Mouse (Mus musculus) heart, postnatal 36 days (tissue): ENCODE results near the gene Kdm2a. TPM values are rescaled to one million over a fixed set of nuclear protein-coding genes. Genes with fewer than 3 reads are reported as not detected.

Experiments used
- DNase-seq, 2 experiments: peaks; one replicate each; pipeline ENCODE4 v3.0.0; 2021 to 2022
- intact Hi-C: fragments of 180-260 bp; cut with DNase I; formaldehyde crosslinking; loops from one replicate; pipeline ENCODE4 v1.15.1; 2025
- total RNA-seq, 2 experiments: library from RNA; stranded (reverse); gene quantifications; 2 replicates each; pipeline ENCODE4 v1.2.3; 2021

Kdm2a gene
- total RNA-seq, 2 experiments from 2014 or later, result 39.4 to 41.1 TPM

DNA sequence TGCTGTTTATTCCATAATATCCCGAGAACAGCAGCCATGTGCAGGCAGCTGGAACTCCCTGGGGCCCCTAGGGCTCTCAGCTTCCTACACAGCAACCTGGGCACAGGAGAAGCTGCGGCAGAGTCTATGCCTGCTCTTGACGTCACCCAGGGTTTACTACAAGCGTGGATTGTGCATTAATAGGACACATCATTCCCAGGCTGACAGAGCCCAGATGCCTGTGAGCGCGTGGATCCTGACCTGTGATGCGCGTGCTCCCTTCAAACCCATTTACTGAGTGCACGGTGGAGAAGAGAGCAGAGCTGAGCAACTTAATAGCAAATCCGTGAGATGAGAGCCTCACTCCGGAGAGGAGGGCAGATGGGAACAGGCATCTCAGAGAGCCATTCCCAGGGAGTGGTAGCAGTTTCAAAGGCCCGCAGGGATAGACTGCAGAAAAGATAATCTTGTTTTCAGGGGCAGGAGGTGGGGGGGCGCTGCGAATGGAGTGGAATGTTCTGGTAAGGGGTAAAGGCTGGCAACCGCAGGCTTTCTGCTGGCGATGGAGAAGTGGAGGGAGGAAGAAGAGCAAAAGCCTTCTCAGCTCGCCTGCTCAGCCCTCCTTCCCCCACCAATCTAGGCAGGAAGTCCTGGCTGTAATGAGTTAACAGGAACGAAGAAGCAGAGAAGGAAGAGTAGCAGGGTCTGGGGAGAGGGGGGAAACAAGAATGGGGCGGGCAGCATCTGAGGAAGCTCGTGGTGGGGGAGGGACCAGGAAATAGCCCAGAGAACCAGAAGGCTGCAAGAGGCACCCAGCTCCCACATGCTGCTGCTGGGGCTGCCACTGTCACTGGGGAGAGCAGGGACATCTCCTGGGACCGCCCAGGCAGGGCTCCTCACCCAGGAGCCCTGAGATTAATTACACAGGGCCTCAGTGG lies 96.1 kb downstream of the Kdm2a start:
- intact Hi-C loops, result no loop called here
- DNase-seq, result peak; percentile 50 to 52

- intact Hi-C loops, result no loop called here
- DNase-seq, result no peak
Observed at GRCm38 (mm10) chr19:4300852-4301734, 97.0 kb downstream of the Kdm2a start.

DNA sequence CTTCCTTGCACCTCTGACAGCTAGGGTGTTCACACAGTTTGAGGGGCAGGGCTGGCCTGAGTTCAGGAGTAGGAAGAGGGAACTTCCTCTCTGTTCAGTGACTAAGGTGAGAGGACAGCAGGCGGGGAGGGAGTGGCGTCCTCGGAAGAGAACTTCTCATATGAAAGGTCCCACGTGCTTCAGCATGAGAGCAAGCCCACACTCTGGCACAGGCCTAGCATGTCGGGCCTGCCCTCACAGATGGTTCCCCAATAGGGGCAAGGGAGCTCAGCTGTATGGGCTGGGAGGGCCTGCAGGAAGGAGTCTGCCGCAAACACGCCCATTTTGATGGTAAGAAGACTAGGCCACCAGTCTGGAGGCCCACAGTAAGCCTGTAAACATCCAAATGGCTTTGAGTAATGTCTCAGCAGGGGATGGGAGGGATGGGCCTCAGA lies 97.8 kb downstream of the Kdm2a start:
- intact Hi-C loops, result no loop called here
- peak; percentile 38 to 39 for DNase-seq

GRCm38 (mm10) chr19:4299574-4300270 lies 98.4 kb downstream of the Kdm2a start:
- no peak for DNase-seq
- intact Hi-C loops, result no loop called here

- intact Hi-C loops, result no loop called here
- DNase-seq, result no peak
Observed at GRCm38 (mm10) chr19:4299126-4299525, 99.0 kb downstream of the Kdm2a start.

DNA sequence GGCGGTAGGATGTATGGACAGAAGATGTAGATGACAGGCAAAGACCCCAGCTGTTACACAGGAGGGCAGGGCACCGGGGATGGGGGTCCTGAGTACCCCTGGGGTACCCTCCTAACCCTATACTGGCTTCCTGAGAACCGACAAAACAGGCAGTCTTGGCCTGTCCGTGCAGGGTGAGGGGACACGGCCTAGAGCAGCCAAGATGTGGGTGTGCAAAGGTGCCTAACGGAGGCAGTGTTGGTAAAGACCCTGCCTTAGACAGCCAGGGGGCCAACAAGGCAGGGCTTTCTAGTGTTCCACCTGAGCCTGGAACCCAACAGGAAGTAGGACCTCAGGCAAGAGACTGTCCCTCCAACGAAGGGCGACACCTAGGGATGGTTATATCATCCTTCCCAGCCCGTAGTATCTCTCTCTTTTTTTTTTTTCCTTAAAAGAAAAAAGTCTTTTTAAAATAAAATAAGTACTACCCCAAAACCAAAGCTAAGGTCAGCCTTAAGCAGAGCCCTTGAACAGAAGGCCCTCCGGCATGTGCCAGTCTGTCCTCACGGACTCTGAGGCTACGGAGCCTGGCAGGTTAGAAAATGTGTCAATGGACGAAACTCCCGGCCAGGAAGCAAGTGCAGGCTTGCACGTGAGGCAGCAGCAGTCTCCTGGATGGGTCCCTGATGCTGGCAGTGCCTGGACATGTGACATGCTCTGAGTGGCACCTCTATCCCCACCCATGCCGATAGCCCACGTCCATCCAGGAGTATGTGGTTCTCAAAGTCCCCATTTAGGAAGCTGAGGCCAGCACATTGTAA lies 99.6 kb downstream of the Kdm2a start:
- no peak for DNase-seq
- intact Hi-C loops, result no loop called here

- DNase-seq, result no peak
- intact Hi-C loops, result no loop called here
Observed at GRCm38 (mm10) chr19:4297851-4298250, 100.2 kb downstream of the Kdm2a start.

GRCm38 (mm10) chr19:4296611-4297010 lies 101.5 kb downstream of the Kdm2a start:
- intact Hi-C loops, result no loop called here
- no peak for DNase-seq

DNA sequence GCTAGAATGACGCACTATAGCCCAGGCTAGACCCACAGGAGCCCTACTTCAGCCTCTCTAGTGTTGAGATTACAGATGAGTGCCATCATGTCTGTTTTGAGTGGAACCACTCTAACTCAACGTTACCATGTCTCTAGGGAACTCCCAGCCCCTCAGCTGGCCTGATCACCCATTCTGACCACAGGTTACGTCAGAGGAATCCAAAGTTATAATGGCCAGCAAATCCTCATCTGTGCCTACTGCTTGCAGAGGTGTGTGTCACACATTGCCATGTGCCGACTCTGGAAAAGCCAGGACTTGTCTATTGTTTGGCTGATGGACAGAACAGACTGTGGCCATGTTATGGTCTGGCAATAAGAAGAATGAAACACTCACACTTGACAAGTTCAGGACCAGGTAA lies 102.7 kb downstream of the Kdm2a start:
- intact Hi-C loops, result no loop called here
- no peak for DNase-seq

DNA sequence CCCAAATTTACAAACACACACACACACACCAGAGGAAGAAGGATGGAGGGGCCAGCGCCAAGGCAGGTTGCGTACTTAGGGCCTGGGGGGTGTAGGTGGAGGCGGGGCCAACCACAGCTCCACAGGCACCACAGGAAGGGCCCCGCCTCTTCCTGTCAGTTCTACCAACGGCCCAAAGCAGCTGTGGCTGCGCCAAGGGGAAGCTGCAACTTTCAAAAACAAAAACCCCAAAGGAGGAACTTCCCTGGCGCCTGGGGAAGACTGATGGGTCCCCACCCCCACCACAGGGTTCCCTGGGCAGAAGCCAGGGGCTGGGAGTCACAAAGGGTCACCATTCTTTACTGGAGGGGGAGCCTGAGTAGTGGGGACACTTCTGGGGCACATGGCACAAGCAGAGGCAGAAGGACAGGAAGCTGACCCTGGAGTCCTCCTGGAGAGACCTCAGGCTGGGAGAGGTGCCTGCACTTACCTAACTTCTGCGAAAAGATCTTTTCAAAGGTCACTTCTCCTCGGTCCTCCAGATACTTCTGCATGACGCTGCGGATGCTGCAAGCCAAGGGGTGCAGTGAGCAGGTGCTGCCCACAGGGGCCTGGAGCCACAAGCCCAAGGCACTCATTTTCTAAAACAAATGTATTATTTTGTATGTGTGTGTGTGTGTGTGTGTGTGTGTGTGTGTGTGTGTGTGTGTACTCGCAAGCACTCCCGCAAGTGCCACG lies 103.5 kb downstream of the Kdm2a start:
- DNase-seq, result peak; percentile 68 to 72
- intact Hi-C loops, result no loop called here

GRCm38 (mm10) chr19:4291161-4291560 lies 106.9 kb downstream of the Kdm2a start:
- intact Hi-C loops, result no loop called here
- no peak for DNase-seq

DNA sequence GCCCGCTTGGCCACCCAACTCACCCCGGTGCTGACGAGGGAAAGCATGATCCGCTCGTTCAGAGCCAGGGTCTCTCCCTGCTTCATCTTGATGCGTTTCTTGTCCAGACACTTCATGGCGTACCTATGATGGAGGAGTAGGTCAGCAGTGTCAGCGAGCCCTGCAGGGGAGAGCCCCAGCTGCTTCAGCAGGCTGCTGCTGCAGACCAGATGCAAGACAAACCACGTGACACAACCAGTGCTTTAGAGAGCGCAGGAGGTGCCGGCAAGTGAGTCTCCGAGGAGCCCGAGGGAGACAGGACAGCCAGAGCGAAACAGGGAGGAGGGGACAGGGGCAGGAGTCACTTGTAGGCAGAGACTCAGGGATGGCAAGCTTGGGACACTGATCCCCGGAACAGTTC lies 107.3 kb downstream of the Kdm2a start:
- no peak for DNase-seq
- intact Hi-C loops, result no loop called here

GRCm38 (mm10) chr19:4283653-4284052 lies 114.4 kb downstream of the Kdm2a start:
- intact Hi-C loops, result loop anchor here (1.0 to 2.0 kb wide), 2 partner anchors 23 kb away; partner anchors contain the start of gene Grk2
- DNase-seq, result no peak

DNA sequence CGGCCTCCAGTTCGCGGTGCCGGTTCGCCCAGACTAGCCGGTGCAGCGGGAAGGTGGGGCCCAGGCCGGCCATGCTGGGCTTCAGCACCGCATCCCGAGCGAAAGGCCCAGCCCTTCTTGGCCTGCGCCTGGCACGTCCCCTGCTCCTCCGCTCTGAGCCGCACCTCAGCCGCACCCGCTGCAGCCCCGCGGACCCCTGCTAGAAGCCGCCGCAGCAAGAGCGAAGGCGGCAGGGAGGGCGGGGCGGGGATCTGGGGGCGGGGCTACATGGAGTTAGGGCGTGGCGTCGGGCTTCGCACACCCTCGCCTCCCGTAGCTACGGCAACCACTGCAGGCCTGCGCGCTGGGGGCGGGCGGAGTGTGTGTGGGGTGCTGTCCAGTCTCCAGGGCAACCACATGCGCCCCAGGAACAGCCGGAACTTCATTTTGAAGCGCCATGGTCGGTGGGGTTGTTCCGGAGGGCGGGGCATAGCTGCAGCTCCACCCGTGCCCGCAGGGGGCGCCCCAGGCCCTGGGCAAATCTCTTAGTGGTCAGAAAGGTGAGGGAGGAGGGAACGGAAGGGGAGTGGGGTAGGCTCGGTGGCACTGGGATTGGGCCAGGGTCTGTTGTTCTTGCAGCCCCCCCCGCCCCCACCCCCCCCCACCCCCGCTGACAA lies 115.1 kb downstream of the Kdm2a start, which contains the start of gene Ankrd13d:
Ankrd13d (minus strand) TSS at position 240 of the 656 bp plus-strand sequence.
- peak; percentile 87 to 88 for DNase-seq

GRCm38 (mm10) chr19:4280425-4280824 lies 117.7 kb downstream of the Kdm2a start:
- intact Hi-C loops, result no loop called here
- no peak for DNase-seq

More for the DNA sequence above, 115.1 kb downstream of the Kdm2a start, which contains the start of gene Ankrd13d:
- intact Hi-C loops, result loop anchor here (1.0 to 2.0 kb wide), 2 partner anchors 22 to 23 kb away; partner anchors contain the start of gene Grk2

- intact Hi-C loops, result no loop called here
- no peak for DNase-seq
Observed at GRCm38 (mm10) chr19:4279487-4279886, 118.6 kb downstream of the Kdm2a start.

GRCm38 (mm10) chr19:4270972-4271371 lies 127.1 kb downstream of the Kdm2a start:
- no peak for DNase-seq
- intact Hi-C loops, result no loop called here

- DNase-seq, result no peak
- intact Hi-C loops, result no loop called here
Observed at GRCm38 (mm10) chr19:4270187-4270586, 127.9 kb downstream of the Kdm2a start.
